Mouse (Mus musculus) fat pad, adult 2 months (tissue): ENCODE data around the gene Catsperg1.
"Not testable (repeated sequence)": the region's sequence is repeated elsewhere in the genome, so short reads cannot be mapped to it uniquely, and the experiment has no call there.

ENCODE experiments used
- DNase-seq: peaks from one replicate; pipeline ENCODE4 v3.0.0-alpha.2; 2011; ENCODE audit warnings: low read depth, low spot score; ENCODE audit errors: extremely low read depth

Gene Catsperg1

DNA sequence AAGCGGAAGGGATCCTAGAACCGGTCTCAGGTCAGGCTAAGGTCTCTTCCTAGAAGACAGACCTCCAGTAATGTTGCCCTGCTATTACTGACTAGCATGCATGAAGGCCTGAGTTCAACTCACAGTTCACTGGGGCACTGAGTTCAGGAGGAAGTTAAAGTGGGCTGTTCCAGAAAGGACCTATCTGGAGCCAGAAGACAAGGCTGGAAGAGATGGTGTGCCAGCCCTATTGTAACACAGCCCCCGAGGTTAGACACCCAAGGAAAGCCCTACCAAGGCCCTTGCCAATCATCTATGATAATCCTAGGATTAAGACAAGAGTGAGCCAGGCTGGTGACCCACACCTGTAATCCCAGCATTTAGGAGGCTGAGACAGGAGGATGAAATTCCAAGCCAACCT, 17.7 kb upstream of the Catsperg1 start:
- DNase-seq, result no peak

DNA sequence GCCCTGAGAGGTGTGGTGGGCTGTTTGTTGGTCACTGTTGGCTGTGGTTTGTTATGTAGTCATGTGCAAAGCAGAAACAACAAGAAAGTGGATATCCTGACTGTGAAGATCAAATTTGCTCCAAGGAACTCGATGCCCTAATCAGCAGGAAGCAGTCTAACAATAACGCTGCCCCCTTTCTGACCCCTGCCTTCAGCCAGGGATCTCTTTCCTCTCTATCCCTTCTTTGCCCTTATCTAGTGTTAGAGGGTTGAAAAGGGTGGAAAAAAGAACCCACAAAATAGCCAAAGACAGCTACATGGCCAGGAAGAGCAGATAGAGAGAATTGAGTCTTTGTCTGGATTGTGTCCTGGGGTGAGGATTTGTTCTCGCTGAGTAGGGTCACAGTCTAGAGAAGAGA, 16.7 kb upstream of the Catsperg1 start:
- no peak for DNase-seq

DNA sequence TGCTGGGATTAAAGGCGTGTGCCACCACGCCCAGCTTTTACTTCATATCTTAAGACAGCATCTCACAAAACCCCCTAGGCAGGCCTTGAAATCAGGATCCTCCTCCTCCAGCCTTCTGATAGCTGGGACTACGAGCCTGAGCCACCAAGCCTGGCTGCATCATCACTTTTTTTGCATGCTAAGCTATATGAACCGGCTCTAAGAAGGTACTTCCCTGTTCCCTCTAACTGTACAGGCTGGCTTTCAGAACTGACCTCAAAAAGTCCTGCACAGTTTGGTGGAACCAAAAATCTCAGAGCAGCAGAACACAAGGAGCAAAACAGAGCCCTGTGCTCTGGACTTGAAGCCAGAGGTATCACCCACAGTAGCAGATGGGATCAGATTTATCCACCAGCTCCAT, 14.4 kb upstream of the Catsperg1 start:
- no peak for DNase-seq

- DNase-seq, result no peak
Observed at GRCm38 (mm10) chr7:29225520-29225919, 11.7 kb upstream of the Catsperg1 start.

- no peak for DNase-seq
Observed at GRCm38 (mm10) chr7:29224756-29225394, 11.0 kb upstream of the Catsperg1 start.

DNA sequence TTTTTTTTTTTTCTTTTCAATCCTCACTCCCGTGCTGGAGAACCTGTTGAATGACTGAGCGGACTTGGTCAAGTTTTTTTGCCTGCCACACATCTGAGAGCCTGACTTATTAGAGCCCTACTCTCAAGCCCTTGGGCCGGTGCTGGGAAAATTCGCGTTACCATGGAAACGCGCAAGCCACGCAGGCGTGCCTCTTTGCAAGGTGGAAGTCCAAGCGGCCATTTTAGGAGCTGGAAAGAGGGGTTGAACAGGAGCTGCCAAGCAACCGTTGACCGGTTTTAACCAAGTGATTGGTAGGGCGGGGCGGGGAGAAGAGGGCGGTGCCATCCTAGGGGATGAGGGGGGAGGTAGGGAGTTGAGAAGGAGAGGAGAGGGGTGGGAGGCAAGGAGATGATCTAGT, 1.0 kb upstream of the Catsperg1 start:
- DNase-seq, result no peak

- no peak for DNase-seq
Observed at GRCm38 (mm10) chr7:29214236-29214635, 401 bp upstream of the Catsperg1 start.

GRCm38 (mm10) chr7:29212775-29213560, 867 bp downstream of the Catsperg1 start:
- not testable (repeated sequence) for DNase-seq

DNA sequence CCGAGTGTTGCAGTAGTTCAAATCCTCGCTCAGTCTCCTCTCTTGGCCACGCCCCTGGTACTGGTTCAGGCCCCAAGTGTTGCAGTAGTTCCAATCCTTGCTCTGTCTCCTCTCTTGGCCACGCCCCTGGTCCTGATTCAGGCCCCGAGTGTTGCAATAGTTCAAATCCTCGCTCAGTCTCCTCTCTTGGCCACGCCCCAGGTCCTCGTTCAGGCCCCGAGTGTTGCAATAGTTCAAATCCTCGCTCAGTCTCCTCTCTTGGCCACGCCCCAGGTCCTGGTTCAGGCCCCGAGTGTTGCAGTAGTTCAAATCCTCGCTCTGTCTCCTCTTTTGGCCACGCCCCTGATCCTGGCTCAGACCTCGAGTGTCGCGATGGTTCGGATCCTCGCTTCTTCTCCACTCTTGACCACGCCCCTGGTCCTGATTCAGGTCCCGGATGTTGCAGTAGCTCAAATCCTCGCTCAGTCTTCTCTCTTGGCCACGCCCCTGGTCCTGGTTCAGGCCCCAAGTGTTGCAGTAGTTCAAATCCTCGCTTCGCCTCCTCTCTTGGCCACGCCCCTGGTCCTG, 1.6 kb downstream of the Catsperg1 start:
- no peak for DNase-seq

GRCm38 (mm10) chr7:29211415-29212198, 2.2 kb downstream of the Catsperg1 start:
- DNase-seq, result peak; percentile 98

- not testable (repeated sequence) for DNase-seq
Observed at GRCm38 (mm10) chr7:29211013-29211412, 2.8 kb downstream of the Catsperg1 start.

GRCm38 (mm10) chr7:29202577-29202976, 11.3 kb downstream of the Catsperg1 start:
- no peak for DNase-seq

DNA sequence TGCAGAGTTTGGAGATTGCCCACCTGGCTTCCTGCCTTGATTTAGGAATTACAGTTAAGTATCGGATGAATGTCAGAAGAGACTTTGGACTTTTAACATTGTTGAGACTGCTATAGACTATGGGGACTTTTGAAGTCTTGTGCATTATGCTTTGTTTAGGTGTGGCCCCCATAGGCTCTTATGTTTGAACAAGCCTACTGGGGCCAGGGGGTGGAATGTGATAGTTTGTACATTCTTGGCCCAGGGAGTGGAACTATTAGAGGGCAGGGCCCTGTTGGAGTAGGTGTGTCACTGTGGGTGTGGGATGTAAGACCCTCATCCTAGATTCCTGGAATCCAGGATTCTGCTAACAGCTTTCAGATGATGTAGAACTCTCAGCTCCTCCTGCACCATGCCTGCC, 19.6 kb downstream of the Catsperg1 start:
- DNase-seq, result not testable (repeated sequence)

DNA sequence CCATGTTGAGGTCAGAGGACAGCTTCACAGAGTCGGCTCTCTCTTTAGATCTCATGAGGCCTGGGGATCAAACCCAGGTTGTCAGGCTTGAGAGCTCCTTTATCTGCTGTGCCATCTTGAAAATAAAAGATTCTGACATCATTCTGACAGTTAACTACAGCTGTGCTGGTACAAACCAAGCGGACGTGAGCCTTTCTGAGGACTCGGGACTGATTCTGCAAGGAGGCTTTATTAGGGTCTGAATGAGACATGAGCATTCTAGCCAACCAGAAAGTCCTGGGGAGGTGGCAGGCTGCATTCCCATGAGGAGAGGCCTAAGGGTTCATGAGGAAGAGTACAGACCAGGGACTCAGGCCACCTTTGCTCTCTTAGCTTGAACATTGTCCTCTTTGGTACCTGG, 32.5 kb downstream of the Catsperg1 start:
- not testable (repeated sequence) for DNase-seq

- no peak for DNase-seq
Observed at GRCm38 (mm10) chr7:29180854-29181236, 33.0 kb downstream of the Catsperg1 start.

DNA sequence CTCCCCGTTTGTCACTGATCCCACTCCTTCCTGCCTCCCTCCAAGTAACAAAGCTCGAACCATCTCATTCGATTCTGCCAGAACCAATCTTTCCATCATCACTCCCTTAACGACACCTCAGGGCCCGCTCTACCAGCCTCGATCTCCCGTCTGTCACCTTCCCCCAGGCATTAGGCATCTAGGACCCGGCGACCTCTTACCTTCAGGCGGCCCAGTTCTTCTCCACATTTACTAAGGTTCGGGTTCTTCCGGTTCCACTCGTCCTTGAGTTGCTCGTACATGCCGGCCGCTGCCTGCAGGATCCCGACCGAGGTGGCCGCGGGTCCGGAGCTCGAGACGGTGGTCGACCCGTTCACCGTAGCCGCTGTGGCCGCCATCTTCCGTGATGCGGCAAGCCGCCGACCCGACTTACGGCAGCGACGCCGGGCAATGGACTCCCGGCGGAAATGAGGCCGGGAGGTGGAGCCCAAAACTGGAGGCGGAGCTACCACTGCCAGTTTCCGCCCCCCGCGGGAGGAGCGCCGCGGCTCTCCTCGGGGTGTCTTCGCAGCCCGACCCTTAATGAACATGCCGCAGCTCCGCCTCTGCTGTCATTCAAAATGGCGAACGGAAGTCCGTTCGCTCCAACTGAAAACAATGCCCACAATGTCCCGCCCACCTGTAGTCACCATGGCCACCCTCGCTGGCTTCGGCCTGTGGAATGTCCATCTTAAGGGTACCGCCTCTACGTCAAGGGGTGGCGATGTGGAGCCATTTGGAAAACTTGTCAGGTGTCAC, 33.6 kb downstream of the Catsperg1 start, which contains the start of gene Psmd8:
TSS of gene Psmd8 (minus strand) at position 625 of the 777 bp plus-strand sequence.
- DNase-seq, result peak; percentile 82

GRCm38 (mm10) chr7:29179323-29179722, 34.5 kb downstream of the Catsperg1 start:
- no peak for DNase-seq

GRCm38 (mm10) chr7:29178106-29178505, 35.7 kb downstream of the Catsperg1 start:
- no peak for DNase-seq

GRCm38 (mm10) chr7:29172390-29173016, 41.3 kb downstream of the Catsperg1 start:
- DNase-seq, result no peak

DNA sequence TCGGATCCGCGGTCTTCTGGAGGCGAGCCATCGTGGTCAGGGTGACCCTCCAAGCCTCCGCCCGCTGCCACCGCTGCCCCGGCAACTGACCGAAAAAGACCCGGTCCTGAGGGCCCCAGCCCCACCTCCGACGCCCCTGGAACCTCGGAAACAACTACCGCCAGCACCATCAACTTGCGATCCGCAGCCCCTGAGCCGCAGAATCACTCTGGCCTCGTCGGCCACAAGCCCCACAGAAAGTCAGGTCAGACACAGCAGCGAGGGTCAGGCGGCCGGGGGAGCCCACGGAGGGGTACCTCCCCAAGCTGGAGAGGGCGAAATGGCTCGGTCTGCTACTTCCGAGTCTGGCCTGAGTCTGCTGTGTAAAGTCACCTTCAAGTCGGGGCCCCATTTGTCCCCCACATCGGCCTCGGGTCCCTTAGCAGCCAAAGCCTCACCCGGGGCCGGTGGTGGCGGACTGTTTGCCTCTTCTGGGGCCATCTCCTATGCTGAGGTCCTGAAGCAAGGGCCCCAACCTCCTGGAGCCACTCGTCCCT, 42.2 kb downstream of the Catsperg1 start:
- no peak for DNase-seq
